Mouse (Mus musculus) MEL (cell line): Measurements from ENCODE around the gene Lhfp. TPM values are rescaled to one million over a fixed set of nuclear protein-coding genes. Genes with fewer than 3 reads are reported as not detected.

Experiments
- DNase-seq: peaks from one replicate; pipeline ENCODE4 v3.0.0; 2011; ENCODE audit warnings: low read depth, low spot score
- H3K27ac ChIP-seq: 2 replicates; pipeline ENCODE4 v1.5.1; 2012; ENCODE audit warnings: low read depth, mild to moderate bottlenecking, control low read depth, low read length, moderate library complexity; ENCODE audit not compliant: control insufficient read depth
- H3K27me3 ChIP-seq, 2 experiments: fragments of 150-350 bp in 1 of 2; sonication (generic) in 1 of 2; 2 replicates each; pipeline ENCODE4 v1.6.1; 2012; ENCODE audit warnings: low read length in 2 of 2, mild to moderate bottlenecking in 2 of 2, improper control_type of control experiment in 1 of 2, moderate library complexity in 1 of 2; ENCODE audit not compliant: insufficient read depth in 2 of 2, control insufficient read depth in 1 of 2
- H3K36me3 ChIP-seq, 2 experiments: 2 replicates each; pipeline ENCODE4 v1.6.1; 2012 to 2014; ENCODE audit warnings: low read length in 2 of 2, improper control_type of control experiment in 1 of 2, inconsistent platforms in 1 of 2, mild to moderate bottlenecking in 1 of 2; ENCODE audit not compliant: insufficient read depth in 2 of 2, control insufficient read depth in 1 of 2
- H3K4me1 ChIP-seq, 2 experiments: fragments of 150-350 bp in 1 of 2; sonication (generic) in 1 of 2; 2 replicates each; pipeline ENCODE4 v1.6.1; 2012; ENCODE audit warnings: low read length in 2 of 2, improper control_type of control experiment in 1 of 2, mild to moderate bottlenecking in 1 of 2; ENCODE audit not compliant: insufficient read depth in 2 of 2, control insufficient read depth in 1 of 2
- H3K4me3 ChIP-seq, 2 experiments: fragments of 150-350 bp in 1 of 2; sonication (generic) in 1 of 2; 2 replicates each; pipeline ENCODE4 v1.5.1; 2012; ENCODE audit warnings: low read depth in 2 of 2, low read length in 2 of 2, mild to moderate bottlenecking in 2 of 2, moderate library complexity in 2 of 2, control low read depth in 1 of 2, improper control_type of control experiment in 1 of 2; ENCODE audit not compliant: control insufficient read depth in 1 of 2, insufficient read depth in 1 of 2
- H3K79me2 ChIP-seq: 2 replicates; pipeline ENCODE4 v1.6.1; 2012; ENCODE audit warnings: mild to moderate bottlenecking, low read length, moderate library complexity; ENCODE audit not compliant: control insufficient read depth, poor library complexity, insufficient read depth
- H3K9ac ChIP-seq: 2 replicates; pipeline ENCODE4 v1.6.1; 2012; ENCODE audit warnings: low read depth, mild to moderate bottlenecking, control low read depth, low read length, moderate library complexity; ENCODE audit not compliant: control insufficient read depth, poor library complexity, severe bottlenecking
- H3K9me3 ChIP-seq: fragments of 150-350 bp; sonication (generic); replicated peaks from 2 replicates; pipeline ENCODE4 v1.6.1; 2012; ENCODE audit warnings: mild to moderate bottlenecking, low read length, improper control_type of control experiment, moderate library complexity; ENCODE audit not compliant: insufficient read depth
- BHLHE40 ChIP-seq: IDR thresholded peaks from 2 replicates; pipeline ENCODE4 v1.6.1; 2012; ENCODE audit warnings: low read depth, mild to moderate bottlenecking, inconsistent platforms, low read length, improper control_type of control experiment, borderline replicate concordance
- CHD2 ChIP-seq: IDR thresholded peaks from 2 replicates; pipeline ENCODE4 v1.6.1; 2011; ENCODE audit warnings: low read length, improper control_type of control experiment
- E2F4 ChIP-seq: IDR thresholded peaks from 2 replicates; pipeline ENCODE4 v1.6.1; 2011; ENCODE audit warnings: low read depth, low read length, improper control_type of control experiment, borderline replicate concordance
- ELF1 ChIP-seq: IDR thresholded peaks from 2 replicates; pipeline ENCODE4 v1.6.1; 2014; ENCODE audit warnings: low read depth, mild to moderate bottlenecking, inconsistent platforms, low read length, improper control_type of control experiment, moderate library complexity
- EP300 ChIP-seq, 2 experiments: IDR thresholded peaks; 2 replicates each; pipeline ENCODE4 v1.6.1; 2011; ENCODE audit warnings: improper control_type of control experiment in 2 of 2, low read length in 2 of 2, low read depth in 1 of 2, mild to moderate bottlenecking in 1 of 2
- GABPA ChIP-seq: IDR thresholded peaks from 2 replicates; pipeline ENCODE4 v1.6.1; 2012; ENCODE audit warnings: low read depth, mild to moderate bottlenecking, inconsistent platforms, low read length, improper control_type of control experiment, moderate library complexity
- JUND ChIP-seq: IDR thresholded peaks from 2 replicates; pipeline ENCODE4 v1.6.1; 2011; ENCODE audit warnings: low read depth, mild to moderate bottlenecking, improper control_type of control experiment, low read length
- MAZ ChIP-seq: IDR thresholded peaks from 2 replicates; pipeline ENCODE4 v1.6.1; 2012; ENCODE audit warnings: low read depth, mild to moderate bottlenecking, inconsistent platforms, low read length, improper control_type of control experiment
- MEF2A ChIP-seq: IDR thresholded peaks from 2 replicates; pipeline ENCODE4 v1.6.1; 2014; ENCODE audit warnings: low read depth, mild to moderate bottlenecking, inconsistent platforms, low read length, improper control_type of control experiment; ENCODE audit not compliant: poor library complexity, insufficient replicate concordance, severe bottlenecking; ENCODE audit errors: extremely low read depth
- MXI1 ChIP-seq: IDR thresholded peaks from 2 replicates; pipeline ENCODE4 v1.6.1; 2011; ENCODE audit warnings: mild to moderate bottlenecking, low read depth, low read length, improper control_type of control experiment
- POLR2A ChIP-seq, 2 experiments: IDR thresholded peaks; 2 replicates each; pipeline ENCODE4 v1.6.1; 2011 to 2012; ENCODE audit warnings: low read length in 2 of 2, mild to moderate bottlenecking in 2 of 2, control low read depth in 1 of 2, improper control_type of control experiment in 1 of 2, low read depth in 1 of 2, moderate library complexity in 1 of 2; ENCODE audit not compliant: control insufficient read depth in 1 of 2, insufficient read depth in 1 of 2, poor library complexity in 1 of 2
- POLR2AphosphoS2 ChIP-seq: IDR thresholded peaks from 2 replicates; pipeline ENCODE4 v1.6.1; 2011; ENCODE audit warnings: low read length, improper control_type of control experiment
- RAD21 ChIP-seq: IDR thresholded peaks from 2 replicates; pipeline ENCODE4 v1.6.1; 2011; ENCODE audit warnings: mild to moderate bottlenecking, low read depth, low read length, improper control_type of control experiment
- SIN3A ChIP-seq: IDR thresholded peaks from 2 replicates; pipeline ENCODE4 v1.6.1; 2012; ENCODE audit warnings: low read length, improper control_type of control experiment, inconsistent platforms
- SMC3 ChIP-seq: IDR thresholded peaks from 2 replicates; pipeline ENCODE4 v1.6.1; 2011; ENCODE audit warnings: low read depth, low read length, improper control_type of control experiment
- TAL1 ChIP-seq: IDR thresholded peaks from 2 replicates; pipeline ENCODE4 v1.6.1; 2012; ENCODE audit warnings: mild to moderate bottlenecking, inconsistent platforms, low read length, moderate library complexity, mixed read lengths
- TBP ChIP-seq: IDR thresholded peaks from 2 replicates; pipeline ENCODE4 v1.8.0; 2011; ENCODE audit warnings: low read depth, low read length, improper control_type of control experiment
- TCF12 ChIP-seq: IDR thresholded peaks from 2 replicates; pipeline ENCODE4 v1.6.1; 2014; ENCODE audit warnings: low read depth, mild to moderate bottlenecking, inconsistent platforms, low read length, improper control_type of control experiment, moderate library complexity
- USF1 ChIP-seq: IDR thresholded peaks from 2 replicates; pipeline ENCODE4 v1.6.1; 2014; ENCODE audit warnings: low read depth, mild to moderate bottlenecking, inconsistent platforms, low read length, improper control_type of control experiment, moderate library complexity
- USF2 ChIP-seq, 2 experiments: IDR thresholded peaks; 2 replicates each; pipeline ENCODE4 v1.6.1; 2011 to 2012; ENCODE audit warnings: improper control_type of control experiment in 2 of 2, low read length in 2 of 2, borderline replicate concordance in 1 of 2, inconsistent platforms in 1 of 2, low read depth in 1 of 2, mild to moderate bottlenecking in 1 of 2; ENCODE audit not compliant: insufficient read depth in 1 of 2
- ZC3H11A ChIP-seq: IDR thresholded peaks from 2 replicates; pipeline ENCODE4 v1.6.1; 2012; ENCODE audit warnings: low read depth, mild to moderate bottlenecking, inconsistent platforms, low read length, improper control_type of control experiment
- ZKSCAN1 ChIP-seq: IDR thresholded peaks from 2 replicates; pipeline ENCODE4 v1.6.1; 2012; ENCODE audit warnings: low read depth, mild to moderate bottlenecking, inconsistent platforms, low read length, improper control_type of control experiment, moderate library complexity
- ZNF384 ChIP-seq: IDR thresholded peaks from 2 replicates; pipeline ENCODE4 v1.6.1; 2012; ENCODE audit warnings: low read depth, mild to moderate bottlenecking, inconsistent platforms, low read length, improper control_type of control experiment
- polyA plus RNA-seq, 2 experiments: library from polyadenylated mRNA; stranded (reverse) in 1 of 2; unstranded in 1 of 2; fragments of >175 nt in 1 of 2; fragments of >200 nt in 1 of 2; gene quantifications; 2 replicates each; pipeline versions ENCODE4 v1.2.1 to v1.2.4; 2012; ENCODE audit warnings: low replicate concordance in 2 of 2, low read depth in 1 of 2; ENCODE audit not compliant: insufficient read length in 2 of 2, insufficient read depth in 1 of 2, missing spikeins in 1 of 2
- total RNA-seq: library from RNA; depleted of rRNA; stranded (reverse); fragments of 300-350 nt; gene quantifications from 2 replicates; pipeline ENCODE4 v1.2.3, GENCODE M21; 2012

Gene Lhfp
- total and polyA plus RNA-seq, 3 experiments, result not detected

- no peak for TF ChIP-seq CHD2
- no peak for TF ChIP-seq MEF2A
- no peak for TF ChIP-seq TCF12
- no peak for TF ChIP-seq USF2 (IDR thresholded peaks at IDR 0.05; ENCODE audit: borderline replicate concordance in 1 of 2, insufficient read depth in 1 of 2, low read depth in 1 of 2, low read length in 2 of 2)
- no peak for TF ChIP-seq E2F4
- TF ChIP-seq RAD21, result no peak
- TF ChIP-seq MXI1, result no peak
- TF ChIP-seq ZNF384, result no peak
- Histone ChIP-seq H3K27me3 (no peaks in the 10 kb centered on the region; a peak in 1 of 4 replicates), H3K9me3 (no peaks in the 10 kb centered on the region), H3K4me1 (no peaks in the 10 kb centered on the region), H3K79me2 (no peaks in the 10 kb centered on the region), H3K36me3 (no peaks in the 10 kb centered on the region), H3K9ac (no peak overlapping the region), H3K4me3 (no peak overlapping the region), H3K27ac (no peak overlapping the region)
- no peak for DNase-seq
Measured at GRCm38 (mm10) chr3:53294855-53295254, 253.5 kb downstream of the Lhfp start.

- no peak for DNase-seq
- Histone ChIP-seq H3K79me2 (no peaks in the 10 kb centered on the region), H3K4me1 (no peaks in the 10 kb centered on the region), H3K9me3 (no peaks in the 10 kb centered on the region), H3K27ac (no peak overlapping the region), H3K27me3 (no peaks in the 10 kb centered on the region; a peak in 1 of 4 replicates), H3K9ac (no peak overlapping the region), H3K36me3 (no peaks in the 10 kb centered on the region), H3K4me3 (no peak overlapping the region)
- no peak for TF ChIP-seq ZNF384
- no peak for TF ChIP-seq E2F4
- no peak for TF ChIP-seq BHLHE40
- TF ChIP-seq GABPA, result no peak
Measured at GRCm38 (mm10) chr3:53301866-53302265, 260.5 kb downstream of the Lhfp start.

DNA sequence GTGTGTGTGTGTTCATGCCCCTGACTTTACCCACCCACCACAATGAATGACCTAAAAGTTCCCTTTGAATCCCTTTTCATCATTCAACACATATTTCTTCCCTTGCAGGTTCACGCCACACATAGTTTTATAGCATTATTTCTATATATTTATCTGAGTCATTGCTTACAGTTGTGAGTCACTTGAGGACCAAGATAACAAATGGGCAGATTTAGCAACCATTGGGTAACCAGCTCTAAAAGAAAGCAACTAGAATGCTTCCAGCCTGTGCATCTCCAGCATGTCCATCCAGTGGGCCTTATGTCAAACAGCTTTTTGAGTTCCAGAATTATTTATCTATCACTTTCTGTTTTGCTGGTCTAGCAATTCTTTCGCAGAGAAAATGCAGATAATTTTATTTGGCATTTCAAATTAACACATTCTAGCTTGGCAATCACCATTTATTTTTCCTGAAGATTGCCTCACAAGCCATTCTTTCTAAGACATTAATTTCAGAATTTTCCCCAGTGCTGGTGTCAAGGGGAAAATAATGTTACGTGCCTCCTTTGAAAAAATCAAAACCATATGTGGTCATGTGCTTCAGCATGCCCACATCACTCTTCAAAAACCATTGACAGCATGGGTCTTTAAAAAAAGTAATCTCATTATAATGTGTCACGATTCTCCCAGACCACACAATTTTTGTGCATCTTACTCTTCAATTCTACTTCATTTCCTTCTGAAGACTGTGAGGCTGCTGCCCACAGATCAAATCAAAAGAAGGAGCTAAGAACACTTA, 263.0 kb downstream of the Lhfp start:
- H3K79me2 ChIP-seq, result no peaks in the 10 kb centered on the region
- no peak for TF ChIP-seq JUND
- no peak for TF ChIP-seq SIN3A
- no peak for TF ChIP-seq TAL1
- TF ChIP-seq ELF1, result no peak
- TF ChIP-seq POLR2A (IDR thresholded peaks at IDR 0.05; ENCODE audit: control insufficient read depth in 1 of 2, insufficient read depth in 1 of 2, low read depth in 1 of 2, low read length in 2 of 2, poor library complexity in 1 of 2), result no peak
- TF ChIP-seq SMC3, result no peak
- TF ChIP-seq MXI1, result no peak
- no peak for TF ChIP-seq ZKSCAN1
- no peak for TF ChIP-seq MAZ
- TF ChIP-seq USF1, result no peak
- TF ChIP-seq POLR2AphosphoS2, result no peak
- TF ChIP-seq TBP, result no peak
- no peak for TF ChIP-seq EP300 (IDR thresholded peaks at IDR 0.05; ENCODE audit: low read depth in 1 of 2, low read length in 2 of 2)
- TF ChIP-seq ZC3H11A, result no peak
- TF ChIP-seq, all 39 proteins: peak for 0
- Histone ChIP-seq H3K4me1 (no peaks in the 10 kb centered on the region), H3K36me3 (no peaks in the 10 kb centered on the region), H3K27ac (no peak overlapping the region), H3K27me3 (no peaks in the 10 kb centered on the region), H3K9me3 (no peaks in the 10 kb centered on the region), H3K9ac (no peak overlapping the region), H3K4me3 (no peak overlapping the region)
- DNase-seq, result no peak
